Mouse (Mus musculus) gastrocnemius, postnatal 4 days (tissue): ENCODE results near the gene Coq10b. TPM values are rescaled to one million over a fixed set of nuclear protein-coding genes. Genes with fewer than 3 reads are reported as not detected.
"Not testable (repeated sequence)": the region's sequence is repeated elsewhere in the genome, so short reads cannot be mapped to it uniquely, and the experiment has no call there.

Experiments
- DNase-seq, 2 experiments: peaks; one replicate each; pipeline ENCODE4 v3.0.0; 2021 to 2022; ENCODE audit warnings: low spot score in 2 of 2, mixed read lengths in 2 of 2
- total RNA-seq, 2 experiments: library from RNA; stranded (reverse); gene quantifications; 2 replicates each; pipeline ENCODE4 v1.2.3; 2021

The Coq10b gene
- total RNA-seq, 2 experiments from 2014 or later = 8.9 to 14.2 TPM

- DNase-seq = no peak
Observed at GRCm38 (mm10) chr1:55055322-55056115, 2.9 kb downstream of the Coq10b start.

- DNase-seq = not testable (repeated sequence)
Observed at GRCm38 (mm10) chr1:55058383-55058782, 5.8 kb downstream of the Coq10b start.

- no peak for DNase-seq
Observed at GRCm38 (mm10) chr1:55061099-55061498, 8.5 kb downstream of the Coq10b start.

- no peak for DNase-seq
Observed at GRCm38 (mm10) chr1:55061772-55062171, 9.2 kb downstream of the Coq10b start.

GRCm38 (mm10) chr1:55072328-55072727 is 19.8 kb downstream of the Coq10b start:
- DNase-seq = not testable (repeated sequence)

GRCm38 (mm10) chr1:55074757-55075156 is 22.2 kb downstream of the Coq10b start:
- no peak for DNase-seq

- DNase-seq = no peak
Observed at GRCm38 (mm10) chr1:55075652-55076394, 23.3 kb downstream of the Coq10b start.

GRCm38 (mm10) chr1:55076395-55076743 is 23.8 kb downstream of the Coq10b start:
- DNase-seq = no peak

- no peak for DNase-seq
Observed at GRCm38 (mm10) chr1:55076849-55077516, 24.4 kb downstream of the Coq10b start.

- DNase-seq = no peak
Observed at GRCm38 (mm10) chr1:55079677-55080076, 27.1 kb downstream of the Coq10b start.

GRCm38 (mm10) chr1:55082106-55082505 is 29.5 kb downstream of the Coq10b start:
- no peak for DNase-seq

- no peak for DNase-seq
Observed at GRCm38 (mm10) chr1:55085781-55086366, 33.3 kb downstream of the Coq10b start.

- DNase-seq = peak in 1 of 2 experiments; percentile 15
Observed at GRCm38 (mm10) chr1:55086868-55087400, 34.4 kb downstream of the Coq10b start.

GRCm38 (mm10) chr1:55087401-55087904 is 34.9 kb downstream of the Coq10b start:
- DNase-seq = peak; percentile 50 to 81

GRCm38 (mm10) chr1:55087932-55088610 is 35.5 kb downstream of the Coq10b start, which contains the start of the genes Hspe1 and Hspd1:
Gene Hspe1, plus strand, starts transcription at chr1:55088132.
Gene Hspd1, minus strand, starts transcription at chr1:55088243.
- peak; percentile 97 to 99 for DNase-seq

- no peak for DNase-seq
Observed at GRCm38 (mm10) chr1:55088611-55089497, 36.3 kb downstream of the Coq10b start.

- DNase-seq = no peak
Observed at GRCm38 (mm10) chr1:55089498-55090064, 37.0 kb downstream of the Coq10b start.

- DNase-seq = no peak
Observed at GRCm38 (mm10) chr1:55092056-55092455, 39.5 kb downstream of the Coq10b start.

GRCm38 (mm10) chr1:55092469-55092868 is 39.9 kb downstream of the Coq10b start:
- DNase-seq = no peak
